Mouse (Mus musculus): ENCODE data around the gene Olfr122.

Gene Olfr122

GRCm38 (mm10) chr17:37768307-37768706, at the start of gene Olfr122:
Olfr122 (plus strand) TSS chr17:37768607.
- DNase-seq, result no peak

DNA sequence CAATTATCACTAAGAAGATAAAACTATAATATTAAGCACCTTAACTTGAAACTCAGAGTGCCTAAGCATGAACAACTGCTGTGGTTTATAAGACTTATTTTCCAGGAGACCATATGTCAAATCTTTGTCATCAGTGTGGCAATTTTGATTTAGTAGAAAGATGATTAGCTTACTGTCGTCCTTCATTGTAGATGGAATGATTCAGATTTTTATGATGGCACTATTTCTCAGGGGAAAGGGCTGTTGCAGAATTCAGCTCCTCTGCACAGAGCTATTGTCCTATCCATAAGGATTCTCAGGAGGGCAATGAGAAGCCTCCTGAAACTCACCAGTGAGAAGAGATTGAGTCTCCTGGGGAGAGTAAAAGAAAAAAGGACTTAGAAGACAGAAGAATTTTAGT, 46.9 kb upstream of the Olfr122 start, which contains the start of gene Olfr120:
Gene Olfr120, plus strand, starts transcription at position 301 of the 400 bp plus-strand sequence.
- no peak for DNase-seq

DNA sequence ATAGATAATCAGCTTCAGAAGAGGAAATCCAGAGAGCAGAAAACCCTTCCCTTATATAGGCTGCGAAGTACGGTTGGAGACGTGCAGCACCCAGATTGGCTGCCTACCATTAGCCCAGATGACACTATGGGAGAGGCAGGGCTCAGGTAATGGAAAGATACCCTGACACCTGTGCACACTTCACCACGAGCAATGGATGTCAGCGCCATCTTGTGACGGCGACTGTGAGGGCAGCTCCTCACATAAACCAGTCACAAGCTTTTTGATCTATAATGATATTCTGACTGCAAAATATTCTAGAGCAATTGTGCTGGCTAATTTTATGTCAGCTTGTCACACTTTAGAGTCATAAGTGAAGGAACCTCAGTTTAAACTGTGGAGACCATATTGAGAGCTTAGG, 30.3 kb upstream of the Olfr122 start:
- no peak for DNase-seq

GRCm38 (mm10) chr17:37793229-37793628, 24.8 kb downstream of the Olfr122 start, which contains the start of gene Olfr123:
Olfr123 (plus strand) TSS chr17:37793529.
- DNase-seq, result no peak

GRCm38 (mm10) chr17:37799588-37799987, 31.2 kb downstream of the Olfr122 start, which contains the start of gene Olfr124:
Olfr124 (plus strand) TSS chr17:37799888.
- no peak for DNase-seq
